Mouse (Mus musculus) heart, embryonic 10.5 days (tissue): Measurements from ENCODE around the gene Macrod1. TPM values are rescaled to one million over a fixed set of nuclear protein-coding genes. Genes with fewer than 3 reads are reported as not detected.
A peak's percentile ranks its signal among the peaks of the same experiment; 100 is the strongest.

Experiments used
- DNase-seq: peaks from one replicate; pipeline ENCODE4 v3.0.0-alpha.2; 2017; ENCODE audit warnings: low spot score
- H3K27ac ChIP-seq: fragments of 300-500 bp; sonication (generic); 2 replicates; pipeline ENCODE4 v1.5.1; 2016; ENCODE audit warnings: mild to moderate bottlenecking
- H3K27me3 ChIP-seq: fragments of 300-500 bp; sonication (generic); 2 replicates; pipeline ENCODE4 v1.6.1; 2016; ENCODE audit warnings: mild to moderate bottlenecking; ENCODE audit not compliant: poor library complexity, insufficient read depth, severe bottlenecking
- H3K36me3 ChIP-seq: fragments of 300-500 bp; sonication (generic); 2 replicates; pipeline ENCODE4 v1.6.1; 2016; ENCODE audit warnings: mild to moderate bottlenecking, moderate library complexity
- H3K4me1 ChIP-seq: fragments of 300-500 bp; sonication (generic); 2 replicates; pipeline ENCODE4 v1.6.1; 2016; ENCODE audit warnings: mild to moderate bottlenecking
- H3K4me3 ChIP-seq: fragments of 300-500 bp; sonication (generic); 2 replicates; pipeline ENCODE4 v1.5.1; 2016; ENCODE audit warnings: mild to moderate bottlenecking, moderate library complexity
- H3K9me3 ChIP-seq: fragments of 300-500 bp; sonication (generic); 2 replicates; pipeline ENCODE4 v1.6.1; 2016; ENCODE audit warnings: mild to moderate bottlenecking, moderate library complexity
- WGBS: fragments of 180-500 bp; shearing (Covaris S2); methylation state at CpG from one replicate; pipeline ENCODE4 v1.1.7; 2016; 5-methylcytosine and 5-hydroxymethylcytosine counted together
- polyA plus RNA-seq: library from polyadenylated mRNA; unstranded; fragments of >200 nt; fragmentation: Nextera tagmentation; extraction: Ambion mirVana; gene quantifications from 2 replicates; pipeline ENCODE4 v1.2.1, GENCODE M21; 2016

Macrod1 gene
- polyA plus RNA-seq: 8.0 and 12.4 TPM in 2 replicates

DNA sequence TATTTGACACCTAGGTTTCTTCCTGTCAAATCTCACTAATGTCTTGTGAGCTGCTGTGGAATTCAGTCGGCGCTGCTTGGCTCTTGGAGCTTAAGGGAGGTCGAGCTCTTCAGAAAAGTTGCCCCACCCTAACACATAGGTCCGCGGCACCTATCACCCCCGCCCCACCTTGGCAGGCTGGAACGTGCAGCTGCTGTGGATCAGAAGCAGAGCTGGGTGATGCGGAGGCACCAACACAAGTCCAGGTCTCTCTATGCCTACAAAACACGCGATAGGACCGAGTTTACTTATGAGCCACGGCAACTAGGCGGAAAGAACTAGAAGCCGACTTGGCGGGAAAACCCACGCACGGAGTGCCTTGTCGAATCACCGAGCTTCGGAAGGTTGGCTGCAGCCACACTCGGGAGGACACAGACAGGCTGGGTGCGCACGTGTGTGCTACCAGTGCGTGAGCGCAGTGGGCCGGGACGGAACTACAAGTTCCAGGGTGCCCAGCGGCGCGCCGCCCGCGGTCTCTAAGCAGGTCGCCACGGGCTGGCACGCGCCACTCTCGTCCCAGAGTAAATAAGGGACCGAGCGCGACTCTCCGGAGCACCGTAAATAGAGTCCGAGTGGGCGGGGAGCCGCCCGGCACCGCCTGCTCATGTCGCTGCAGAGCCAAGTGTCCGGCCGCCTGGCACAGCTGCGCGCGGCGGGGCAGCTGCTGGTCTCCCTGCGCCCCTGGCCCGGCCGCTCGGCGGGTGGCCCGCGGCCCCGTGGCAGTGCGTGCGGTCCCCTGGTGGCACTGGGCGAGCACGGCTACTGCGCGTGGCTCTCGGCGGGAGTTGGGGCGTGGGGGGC, at the start of gene Macrod1:
Macrod1 (plus strand) TSS at position 563 of the 840 bp plus-strand sequence.
- Histone ChIP-seq H3K4me3 (peak within 1 kb of the TSS; percentile 87), H3K27me3 (peaks cover 21% of the 10 kb centered on the region; the same call in 1 of the 2 replicates), H3K4me1 (peaks cover 33% of the 10 kb centered on the region), H3K9me3 (no peaks in the 10 kb centered on the region), H3K27ac (peak within 1 kb of the TSS; percentile 88), H3K36me3 (no peaks in the 10 kb centered on the region)
- WGBS: under 1% methylated on average over 72 of the region's 72 CpGs
- peak; percentile 92 for DNase-seq

DNA sequence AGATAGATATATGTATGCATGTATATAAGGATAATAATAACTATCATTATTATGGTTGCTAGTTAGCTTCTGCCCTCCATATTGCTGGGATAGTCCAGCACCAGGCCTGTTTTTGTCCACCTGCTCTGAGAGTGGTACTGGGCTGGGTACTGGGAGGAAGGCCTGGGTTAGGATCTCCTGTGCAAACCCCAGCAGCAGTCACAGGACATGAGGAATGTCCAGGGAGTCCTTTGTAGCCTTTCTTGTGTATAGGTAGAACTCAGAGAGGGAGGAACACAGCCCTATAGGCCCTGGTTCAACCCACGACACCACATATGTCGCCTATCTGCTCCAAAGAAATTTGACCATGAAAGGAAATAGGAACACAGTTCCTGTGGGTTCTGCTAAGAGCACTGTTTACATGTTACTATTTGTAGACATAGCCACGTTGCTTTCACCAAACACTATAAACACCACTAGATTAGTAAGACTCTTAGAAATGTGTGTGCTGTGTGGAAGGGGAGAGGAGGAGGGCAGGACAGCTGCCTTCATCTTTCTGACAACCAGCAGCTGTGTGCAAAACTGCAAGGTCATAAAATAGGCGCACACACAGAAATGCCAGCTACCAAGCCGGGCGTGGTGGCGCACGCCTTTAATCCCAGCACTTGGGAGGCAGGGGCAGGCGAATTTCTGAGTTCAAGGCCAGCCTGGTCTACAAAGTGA, 49.6 kb upstream of the Macrod1 start:
- WGBS: 86% methylated on average over 9 of the region's 9 CpGs
- Histone ChIP-seq H3K9me3 (no peaks in the 10 kb centered on the region), H3K36me3 (peaks cover 4% of the 10 kb centered on the region; the same call in 1 of the 2 replicates), H3K27ac (no peak overlapping the region), H3K27me3 (no peaks in the 10 kb centered on the region), H3K4me3 (no peak overlapping the region), H3K4me1 (no peaks in the 10 kb centered on the region)
- no peak for DNase-seq

GRCm38 (mm10) chr19:7012426-7012825, 44.2 kb upstream of the Macrod1 start:
- H3K9me3 ChIP-seq: no peaks in the 10 kb centered on the region
- DNase-seq: no peak
- H3K27me3 ChIP-seq: no peaks in the 10 kb centered on the region
- H3K4me1 ChIP-seq: peaks cover 3% of the 10 kb centered on the region; the same call in 1 of the 2 replicates
- no peak overlapping the region for H3K4me3 ChIP-seq
- no peak overlapping the region for H3K27ac ChIP-seq
- WGBS: 84% methylated on average over 4 of the region's 4 CpGs
- H3K36me3 ChIP-seq: peaks cover 22% of the 10 kb centered on the region

GRCm38 (mm10) chr19:7013984-7014383, 42.6 kb upstream of the Macrod1 start:
- H3K36me3 ChIP-seq: peaks cover 37% of the 10 kb centered on the region
- no peaks in the 10 kb centered on the region for H3K9me3 ChIP-seq
- H3K27ac ChIP-seq: no peak overlapping the region
- no peaks in the 10 kb centered on the region for H3K27me3 ChIP-seq
- H3K4me1 ChIP-seq: peaks cover 18% of the 10 kb centered on the region
- no peak overlapping the region for H3K4me3 ChIP-seq
- 90% methylated on average over 9 of the region's 9 CpGs for WGBS
- DNase-seq: no peak

DNA sequence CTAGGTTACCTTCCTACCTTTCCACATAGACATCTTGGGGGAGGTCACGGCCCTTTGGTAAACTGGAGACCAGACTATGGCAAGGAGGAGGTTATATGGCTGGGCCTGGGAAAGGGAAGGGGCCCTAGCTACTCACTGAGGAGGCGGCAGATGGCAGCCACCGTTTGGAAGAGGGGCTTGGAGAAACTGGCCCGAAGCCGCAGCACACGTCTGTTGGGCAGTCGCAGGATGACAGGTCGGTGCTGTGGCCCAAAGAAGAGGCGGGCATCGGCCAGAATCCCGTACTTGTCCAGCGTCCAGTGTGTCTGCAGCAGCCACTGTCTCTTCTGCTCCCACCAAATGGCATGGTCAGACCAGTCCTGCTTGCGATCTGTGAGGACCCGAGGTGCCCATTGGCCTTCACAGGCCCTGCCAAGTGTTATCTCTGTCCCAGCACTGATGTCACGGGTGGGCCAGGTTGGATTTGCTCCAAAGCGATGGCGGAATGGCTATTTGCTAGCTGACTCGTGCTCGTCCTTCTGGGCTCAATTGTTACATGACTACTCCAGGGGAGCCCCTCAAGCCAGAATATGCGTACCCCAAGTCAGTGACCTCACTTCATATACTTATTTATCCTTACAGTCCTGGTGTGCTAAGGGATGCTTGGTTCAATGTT, 42.0 kb upstream of the Macrod1 start:
- peaks cover 24% of the 10 kb centered on the region for H3K4me1 ChIP-seq
- H3K9me3 ChIP-seq: no peaks in the 10 kb centered on the region
- H3K4me3 ChIP-seq: no peak overlapping the region
- 87% methylated on average over 20 of the region's 20 CpGs for WGBS
- H3K27me3 ChIP-seq: no peaks in the 10 kb centered on the region
- H3K27ac ChIP-seq: no peak overlapping the region
- no peak for DNase-seq
- H3K36me3 ChIP-seq: peaks cover 44% of the 10 kb centered on the region

DNA sequence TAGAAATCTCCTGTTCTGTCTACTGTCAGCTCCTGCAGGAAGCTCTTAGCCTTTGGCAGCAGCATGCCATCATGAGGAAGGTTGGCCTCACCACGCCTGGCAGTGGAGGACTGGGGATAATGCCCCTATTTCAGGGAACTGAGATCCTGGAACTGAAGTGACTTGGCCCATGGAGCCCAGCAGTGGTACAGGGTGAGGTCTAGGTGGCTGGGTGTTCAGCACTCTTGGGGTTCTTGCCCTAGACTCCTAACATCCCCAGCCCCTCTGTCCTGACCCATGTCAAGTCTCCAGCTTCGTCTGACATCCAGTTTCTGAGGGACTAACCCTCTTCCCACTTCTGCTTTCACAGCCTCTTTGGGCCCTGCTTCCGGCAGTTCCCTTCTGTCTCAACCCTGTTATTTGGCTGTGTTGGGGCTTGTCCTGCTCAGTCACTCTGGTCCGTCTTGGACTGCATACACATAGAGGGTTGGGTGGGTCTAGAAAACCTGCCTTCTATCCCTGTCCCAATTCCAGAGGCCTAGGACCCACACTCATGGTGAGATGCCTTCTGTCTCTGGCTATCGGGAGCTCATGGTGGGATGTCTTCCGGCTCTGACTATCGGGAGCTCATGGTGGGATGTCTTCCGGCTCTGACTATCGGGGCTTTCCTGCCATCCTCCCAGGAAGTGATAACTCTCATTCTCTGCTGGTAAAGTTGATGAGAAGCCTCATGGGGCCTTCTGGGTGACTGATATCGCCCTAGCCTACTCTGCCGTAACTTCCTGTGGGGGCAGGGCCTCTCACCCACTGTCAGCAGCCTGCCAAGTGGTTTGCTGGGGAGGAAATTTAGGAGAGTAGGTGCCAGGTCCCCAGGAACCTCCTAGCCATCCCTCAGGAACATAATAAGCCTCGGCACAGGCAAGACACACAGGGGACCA, 38.8 kb upstream of the Macrod1 start:
- 61% methylated on average over 12 of the region's 12 CpGs for WGBS
- H3K27ac ChIP-seq: peak overlapping the region; percentile 47
- DNase-seq: no peak

DNA sequence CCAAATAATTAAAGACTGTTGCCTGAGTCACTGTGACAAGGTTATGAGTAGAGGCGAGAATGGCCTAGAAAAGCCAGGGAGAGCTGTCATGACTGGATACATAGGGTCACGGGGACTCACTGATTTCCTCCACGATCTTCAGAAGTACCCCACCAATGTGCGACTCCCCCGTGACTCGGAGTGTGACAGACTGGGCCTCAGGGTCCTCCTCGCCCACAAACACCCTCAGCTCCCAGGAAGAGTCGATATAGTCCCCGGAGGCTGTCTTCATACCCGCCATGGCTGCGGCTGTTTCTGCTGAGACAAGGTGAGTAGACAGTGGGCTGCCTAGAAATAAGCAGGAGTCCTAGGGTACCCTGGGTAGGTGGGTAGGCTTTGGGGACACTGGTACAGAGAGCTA, 38.1 kb upstream of the Macrod1 start:
- Histone ChIP-seq H3K27me3 (no peaks in the 10 kb centered on the region), H3K4me1 (peaks cover 26% of the 10 kb centered on the region), H3K4me3 (peak overlapping the region; percentile 16; the same call in 1 of the 2 replicates), H3K9me3 (no peaks in the 10 kb centered on the region), H3K36me3 (peaks cover 82% of the 10 kb centered on the region), H3K27ac (peak overlapping the region; percentile 47; the same call in 1 of the 2 replicates)
- DNase-seq: no peak
- WGBS: 80% methylated on average over 11 of the region's 11 CpGs

More for the DNA sequence above, 38.8 kb upstream of the Macrod1 start:
- H3K27me3 ChIP-seq: no peaks in the 10 kb centered on the region
- no peaks in the 10 kb centered on the region for H3K9me3 ChIP-seq
- peaks cover 26% of the 10 kb centered on the region for H3K4me1 ChIP-seq
- H3K4me3 ChIP-seq: peak overlapping the region; percentile 16; the same call in 1 of the 2 replicates
- H3K36me3 ChIP-seq: peaks cover 75% of the 10 kb centered on the region

DNA sequence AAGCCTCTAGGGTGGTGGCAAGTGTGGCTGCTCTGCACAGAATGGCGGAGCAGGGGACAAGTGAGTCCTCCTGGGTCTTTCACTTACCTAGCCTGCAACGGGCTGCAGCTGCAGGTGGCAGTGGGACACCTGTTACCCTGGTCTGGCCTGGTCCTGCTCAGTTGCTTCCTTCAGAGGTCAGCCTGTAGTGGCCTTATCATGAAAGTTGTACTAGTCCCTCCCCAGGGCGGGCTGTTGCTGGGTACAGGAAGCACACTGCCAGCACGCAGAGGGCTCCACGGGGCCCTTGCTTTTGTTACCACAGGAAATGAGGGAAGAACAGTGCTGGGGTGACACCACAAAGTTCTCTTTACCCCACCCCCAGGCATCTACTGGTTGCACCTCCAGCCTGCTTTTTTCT, 37.4 kb upstream of the Macrod1 start, which contains the start of gene Fermt3:
Fermt3 (minus strand) TSS at position 279 of the 400 bp plus-strand sequence.
- WGBS: 66% methylated on average over 5 of the region's 5 CpGs
- H3K36me3 ChIP-seq: peaks cover 81% of the 10 kb centered on the region

DNA sequence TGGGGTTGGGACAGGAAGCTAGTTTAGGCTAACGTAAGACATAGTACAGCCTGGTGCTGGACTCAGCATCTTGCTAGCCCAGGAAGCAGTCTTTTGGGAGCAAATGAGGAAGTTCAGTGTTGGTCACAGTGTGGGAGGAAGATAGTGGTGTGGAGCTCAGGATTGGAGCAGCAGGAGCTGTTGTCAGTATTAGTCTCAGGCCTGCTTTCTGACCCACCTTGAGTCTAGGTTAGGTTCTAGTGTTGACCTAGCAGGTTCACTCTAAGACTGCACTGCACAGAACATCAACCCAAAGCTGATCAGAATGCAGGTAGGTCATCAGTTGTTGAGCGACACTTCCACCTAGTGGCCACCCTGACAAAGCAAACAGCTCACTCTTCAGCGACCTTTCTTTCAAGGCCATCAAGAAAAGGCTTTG, 36.4 kb upstream of the Macrod1 start:
- WGBS: 47% methylated on average over 3 of the region's 3 CpGs
- Histone ChIP-seq H3K36me3 (peaks cover 86% of the 10 kb centered on the region), H3K27ac (0 out of 2 replicates have a peak overlapping the region, but pooled peaks have one; percentile 47), H3K27me3 (no peaks in the 10 kb centered on the region), H3K4me3 (no peak overlapping the region), H3K9me3 (no peaks in the 10 kb centered on the region), H3K4me1 (peaks cover 26% of the 10 kb centered on the region)
- no peak for DNase-seq

More for the DNA sequence above, 37.4 kb upstream of the Macrod1 start, which contains the start of gene Fermt3:
- Histone ChIP-seq H3K9me3 (no peaks in the 10 kb centered on the region), H3K4me3 (peak within 1 kb of the TSS; percentile 16; the same call in 1 of the 2 replicates), H3K4me1 (peaks cover 26% of the 10 kb centered on the region), H3K27me3 (no peaks in the 10 kb centered on the region), H3K27ac (peak within 1 kb of the TSS; percentile 47; the same call in 1 of the 2 replicates)
- DNase-seq: no peak

DNA sequence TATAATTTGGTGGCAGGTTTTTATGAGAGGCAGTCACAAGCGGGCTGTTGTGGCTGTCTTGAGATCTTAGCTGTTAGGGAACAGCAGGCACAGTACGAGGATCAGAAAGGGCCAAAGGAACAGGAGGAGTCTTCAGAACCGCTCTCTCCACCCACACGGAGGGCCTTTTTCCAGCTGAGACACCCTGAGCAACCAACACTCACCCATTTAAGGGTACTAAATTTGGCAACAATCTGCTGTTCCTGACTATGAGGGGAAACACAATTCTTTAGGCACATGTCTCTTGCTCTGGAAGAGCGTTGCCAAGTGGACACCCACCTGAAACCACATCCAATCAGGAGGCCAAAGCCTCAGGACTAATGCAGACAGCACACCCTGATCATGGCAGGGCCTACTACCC, 27.1 kb upstream of the Macrod1 start:
- 96% methylated on average over 5 of the region's 5 CpGs for WGBS

GRCm38 (mm10) chr19:7034006-7034405, 22.6 kb upstream of the Macrod1 start:
- 92% methylated on average over 5 of the region's 5 CpGs for WGBS
- Histone ChIP-seq H3K4me1 (peaks cover 23% of the 10 kb centered on the region), H3K4me3 (no peak overlapping the region), H3K27ac (no peak overlapping the region), H3K36me3 (peaks cover 71% of the 10 kb centered on the region), H3K27me3 (no peaks in the 10 kb centered on the region), H3K9me3 (no peaks in the 10 kb centered on the region)
- DNase-seq: no peak

More for the DNA sequence above, 27.1 kb upstream of the Macrod1 start:
- H3K27ac ChIP-seq: no peak overlapping the region
- H3K27me3 ChIP-seq: no peaks in the 10 kb centered on the region
- H3K4me3 ChIP-seq: no peak overlapping the region
- no peak for DNase-seq
- peaks cover 96% of the 10 kb centered on the region for H3K36me3 ChIP-seq
- H3K4me1 ChIP-seq: no peaks in the 10 kb centered on the region
- H3K9me3 ChIP-seq: no peaks in the 10 kb centered on the region
